Mouse (Mus musculus): ENCODE measurements around the gene Mto1. TPM values are rescaled to one million over a fixed set of nuclear protein-coding genes. Genes with fewer than 3 reads are reported as not detected.
A peak's percentile ranks its signal among the peaks of the same experiment; 100 is the strongest.

Gene Mto1
- polyA plus RNA-seq, 1 experiment from 2014 or later: 26.0 TPM

DNA sequence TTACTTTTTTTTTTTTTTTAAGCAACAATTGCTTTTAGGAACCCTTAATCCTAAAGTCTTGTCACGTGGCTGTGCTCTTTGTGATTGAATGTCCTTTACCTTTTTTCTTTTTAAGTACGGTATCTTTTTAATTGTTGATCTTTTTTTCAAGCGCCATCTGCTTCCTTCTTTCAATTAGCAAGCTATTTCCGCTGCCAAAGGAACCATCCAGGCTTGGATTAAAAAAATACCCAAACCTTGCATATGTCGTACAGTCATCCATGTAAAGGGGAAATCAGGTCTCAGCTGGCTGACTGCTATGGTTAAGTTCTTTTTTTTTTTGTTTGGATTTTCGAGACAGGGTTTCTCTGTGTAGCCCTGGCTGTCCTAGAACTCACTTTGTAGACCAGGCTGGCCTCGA is 45.2 kb downstream of the Mto1 start:
- H3K27me3 ChIP-seq (ENCODE audit: control insufficient read depth, insufficient read depth, low read length): no peaks in the 10 kb centered on the region
- ATAC-seq (ENCODE audit: insufficient read depth, low FRiP score): no peak
- H3K36me3 ChIP-seq (ENCODE audit: control insufficient read depth, insufficient read depth, low read length): no peaks in the 10 kb centered on the region
- H3K9ac ChIP-seq (ENCODE audit: low read length): no peak overlapping the region
- H3K9me3 ChIP-seq (replicated peaks; ENCODE audit: control insufficient read depth, low read length): no peaks in the 10 kb centered on the region
- H3K4me2 ChIP-seq (ENCODE audit: low read depth, low read length): no peak overlapping the region
- H3K4me1 ChIP-seq (ENCODE audit: control insufficient read depth, insufficient read depth, low read length): 0 out of 2 replicates have a peak, but pooled peaks cover 3% of the 10 kb centered on the region
- no peak overlapping the region for H3K4me3 ChIP-seq (replicated peaks; ENCODE audit: low read length)
- 83% methylated on average over 7 of the region's 7 CpGs for WGBS
- no peak overlapping the region for H3K27ac ChIP-seq (ENCODE audit: low read length)

- 0 out of 2 replicates have a peak, but pooled peaks cover 6% of the 10 kb centered on the region for H3K4me1 ChIP-seq (ENCODE audit: control insufficient read depth, insufficient read depth, low read length)
- no peaks in the 10 kb centered on the region for H3K36me3 ChIP-seq (ENCODE audit: control insufficient read depth, insufficient read depth, low read length)
- no peak overlapping the region for H3K4me2 ChIP-seq (ENCODE audit: low read depth, low read length)
- no peak for ATAC-seq (ENCODE audit: insufficient read depth, low FRiP score)
- H3K27me3 ChIP-seq (ENCODE audit: control insufficient read depth, insufficient read depth, low read length): no peaks in the 10 kb centered on the region
- H3K27ac ChIP-seq (ENCODE audit: low read length): no peak overlapping the region
- no peak overlapping the region for H3K9ac ChIP-seq (ENCODE audit: low read length)
- H3K9me3 ChIP-seq (replicated peaks; ENCODE audit: control insufficient read depth, low read length): no peaks in the 10 kb centered on the region
- H3K4me3 ChIP-seq (replicated peaks; ENCODE audit: low read length): no peak overlapping the region
- WGBS: 64% methylated on average over 3 of the region's 3 CpGs
Observed at GRCm38 (mm10) chr9:78500386-78500785, 52.4 kb downstream of the Mto1 start.

GRCm38 (mm10) chr9:78501284-78501683 is 53.3 kb downstream of the Mto1 start:
- Histone ChIP-seq H3K4me2 (ENCODE audit: low read depth, low read length) (no peak overlapping the region), H3K9me3 (replicated peaks; ENCODE audit: control insufficient read depth, low read length) (no peaks in the 10 kb centered on the region), H3K9ac (ENCODE audit: low read length) (no peak overlapping the region), H3K27me3 (ENCODE audit: control insufficient read depth, insufficient read depth, low read length) (no peaks in the 10 kb centered on the region), H3K4me1 (ENCODE audit: control insufficient read depth, insufficient read depth, low read length) (0 out of 2 replicates have a peak, but pooled peaks cover 6% of the 10 kb centered on the region), H3K4me3 (replicated peaks; ENCODE audit: low read length) (no peak overlapping the region), H3K36me3 (ENCODE audit: control insufficient read depth, insufficient read depth, low read length) (no peaks in the 10 kb centered on the region), H3K27ac (ENCODE audit: low read length) (no peak overlapping the region)
- no peak for ATAC-seq (ENCODE audit: insufficient read depth, low FRiP score)
- 89% methylated on average over 4 of the region's 4 CpGs for WGBS

DNA sequence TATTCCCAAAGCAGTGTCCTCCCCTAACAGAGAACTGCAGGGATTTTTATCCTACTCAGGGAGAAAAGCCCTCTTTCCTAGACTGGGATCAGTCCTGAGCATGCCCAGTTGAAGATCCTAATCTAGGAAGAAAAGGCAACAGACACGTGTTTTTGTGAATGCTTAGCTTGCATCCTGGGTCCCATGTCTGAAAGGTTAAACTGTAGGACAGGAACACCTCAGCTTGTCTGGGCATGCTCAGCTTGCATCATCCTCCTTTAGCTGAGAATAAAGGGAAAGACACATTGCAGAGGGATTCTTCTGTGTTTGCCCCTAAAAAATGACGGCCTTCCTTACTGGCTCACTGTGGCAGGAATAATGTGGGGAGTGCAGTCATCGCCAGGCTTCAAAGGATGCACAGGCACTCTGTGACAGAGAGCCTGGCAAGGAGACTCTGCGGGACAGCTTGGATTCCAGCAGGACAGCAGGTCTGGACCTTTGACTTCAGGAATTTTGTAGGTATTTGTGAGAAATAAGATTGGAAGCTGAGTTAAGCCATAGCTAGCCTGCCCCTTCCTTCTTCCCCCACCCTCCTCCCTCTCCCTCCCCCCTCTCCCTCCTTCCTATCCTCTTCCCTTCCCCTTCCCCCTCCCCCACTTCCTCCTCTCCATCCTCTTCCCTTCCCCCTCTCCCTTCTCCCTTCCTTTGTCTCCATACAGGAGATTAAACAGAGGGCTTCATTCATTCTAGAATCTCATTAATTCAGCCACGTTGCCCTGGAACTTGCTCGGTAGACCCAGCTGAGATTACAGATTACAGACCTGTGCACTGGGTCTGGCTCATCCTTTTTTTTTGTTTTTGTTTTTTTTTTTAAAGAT is 55.4 kb downstream of the Mto1 start:
- H3K27ac ChIP-seq (ENCODE audit: low read length): peak overlapping the region; percentile 57
- no peak for ATAC-seq (ENCODE audit: insufficient read depth, low FRiP score)

DNA sequence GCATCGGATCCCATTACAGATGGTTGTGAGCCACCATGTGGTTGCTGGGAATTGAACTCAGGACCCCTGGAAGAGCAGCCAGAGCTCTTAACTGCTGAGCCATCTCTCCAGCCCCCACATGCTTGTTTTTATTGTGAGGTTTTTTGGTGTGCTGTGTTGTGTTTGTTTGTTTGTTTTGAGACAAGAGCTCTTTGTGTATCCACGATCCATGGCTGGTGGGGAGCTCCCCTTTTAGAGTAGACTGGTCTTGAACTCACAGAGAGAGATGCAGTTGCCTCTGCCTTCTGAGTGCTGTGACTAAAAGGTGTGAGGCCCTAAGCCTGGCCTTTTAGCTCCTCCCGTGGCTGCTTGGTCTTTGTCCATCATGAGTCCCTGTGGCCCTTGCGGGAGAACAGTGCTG is 56.1 kb downstream of the Mto1 start:
- H3K4me2 ChIP-seq (ENCODE audit: low read depth, low read length): no peak overlapping the region
- no peak overlapping the region for H3K4me3 ChIP-seq (replicated peaks; ENCODE audit: low read length)
- H3K9ac ChIP-seq (ENCODE audit: low read length): no peak overlapping the region
- no peak for ATAC-seq (ENCODE audit: insufficient read depth, low FRiP score)
- H3K27ac ChIP-seq (ENCODE audit: low read length): no peak overlapping the region
- H3K9me3 ChIP-seq (replicated peaks; ENCODE audit: control insufficient read depth, low read length): no peaks in the 10 kb centered on the region
- H3K27me3 ChIP-seq (ENCODE audit: control insufficient read depth, insufficient read depth, low read length): no peaks in the 10 kb centered on the region
- 68% methylated on average over 4 of the region's 4 CpGs for WGBS
- no peaks in the 10 kb centered on the region for H3K36me3 ChIP-seq (ENCODE audit: control insufficient read depth, insufficient read depth, low read length)
- 0 out of 2 replicates have a peak, but pooled peaks cover 6% of the 10 kb centered on the region for H3K4me1 ChIP-seq (ENCODE audit: control insufficient read depth, insufficient read depth, low read length)

More for the DNA sequence above, 55.4 kb downstream of the Mto1 start:
- Histone ChIP-seq H3K9ac (ENCODE audit: low read length) (peak overlapping the region; percentile 21; the same call in 1 of the 2 replicates), H3K9me3 (replicated peaks; ENCODE audit: control insufficient read depth, low read length) (no peaks in the 10 kb centered on the region), H3K36me3 (ENCODE audit: control insufficient read depth, insufficient read depth, low read length) (no peaks in the 10 kb centered on the region), H3K4me1 (ENCODE audit: control insufficient read depth, insufficient read depth, low read length) (0 out of 2 replicates have a peak, but pooled peaks cover 6% of the 10 kb centered on the region), H3K27me3 (ENCODE audit: control insufficient read depth, insufficient read depth, low read length) (no peaks in the 10 kb centered on the region), H3K4me3 (replicated peaks; ENCODE audit: low read length) (no peak overlapping the region), H3K4me2 (ENCODE audit: low read depth, low read length) (0 out of 2 replicates have a peak overlapping the region, but pooled peaks have one; percentile 20)
- WGBS: 20% methylated on average over 6 of the region's 6 CpGs

- 0 out of 2 replicates have a peak, but pooled peaks cover 6% of the 10 kb centered on the region for H3K4me1 ChIP-seq (ENCODE audit: control insufficient read depth, insufficient read depth, low read length)
- no peaks in the 10 kb centered on the region for H3K27me3 ChIP-seq (ENCODE audit: control insufficient read depth, insufficient read depth, low read length)
- no peaks in the 10 kb centered on the region for H3K36me3 ChIP-seq (ENCODE audit: control insufficient read depth, insufficient read depth, low read length)
- H3K4me2 ChIP-seq (ENCODE audit: low read depth, low read length): no peak overlapping the region
- no peak for ATAC-seq (ENCODE audit: insufficient read depth, low FRiP score)
- H3K4me3 ChIP-seq (replicated peaks; ENCODE audit: low read length): no peak overlapping the region
- no peak overlapping the region for H3K27ac ChIP-seq (ENCODE audit: low read length)
- 67% methylated on average over 3 of the region's 3 CpGs for WGBS
- no peaks in the 10 kb centered on the region for H3K9me3 ChIP-seq (replicated peaks; ENCODE audit: control insufficient read depth, low read length)
- no peak overlapping the region for H3K9ac ChIP-seq (ENCODE audit: low read length)
Observed at GRCm38 (mm10) chr9:78504679-78505078, 56.7 kb downstream of the Mto1 start.

- Histone ChIP-seq H3K27ac (ENCODE audit: low read length) (no peak overlapping the region), H3K4me2 (ENCODE audit: low read depth, low read length) (no peak overlapping the region), H3K4me3 (replicated peaks; ENCODE audit: low read length) (no peak overlapping the region), H3K9ac (ENCODE audit: low read length) (no peak overlapping the region), H3K4me1 (ENCODE audit: control insufficient read depth, insufficient read depth, low read length) (0 out of 2 replicates have a peak, but pooled peaks cover 6% of the 10 kb centered on the region), H3K9me3 (replicated peaks; ENCODE audit: control insufficient read depth, low read length) (no peaks in the 10 kb centered on the region), H3K27me3 (ENCODE audit: control insufficient read depth, insufficient read depth, low read length) (no peaks in the 10 kb centered on the region), H3K36me3 (ENCODE audit: control insufficient read depth, insufficient read depth, low read length) (no peaks in the 10 kb centered on the region)
- 88% methylated on average over 6 of the region's 6 CpGs for WGBS
- no peak for ATAC-seq (ENCODE audit: insufficient read depth, low FRiP score)
Observed at GRCm38 (mm10) chr9:78505223-78505622, 57.2 kb downstream of the Mto1 start.

GRCm38 (mm10) chr9:78506002-78506721 is 58.2 kb downstream of the Mto1 start:
- Histone ChIP-seq H3K9ac (ENCODE audit: low read length) (no peak overlapping the region), H3K4me3 (replicated peaks; ENCODE audit: low read length) (no peak overlapping the region), H3K4me2 (ENCODE audit: low read depth, low read length) (no peak overlapping the region), H3K27ac (ENCODE audit: low read length) (no peak overlapping the region), H3K27me3 (ENCODE audit: control insufficient read depth, insufficient read depth, low read length) (no peaks in the 10 kb centered on the region), H3K4me1 (ENCODE audit: control insufficient read depth, insufficient read depth, low read length) (0 out of 2 replicates have a peak, but pooled peaks cover 6% of the 10 kb centered on the region), H3K36me3 (ENCODE audit: control insufficient read depth, insufficient read depth, low read length) (no peaks in the 10 kb centered on the region), H3K9me3 (replicated peaks; ENCODE audit: control insufficient read depth, low read length) (no peaks in the 10 kb centered on the region)
- ATAC-seq (ENCODE audit: insufficient read depth, low FRiP score): no peak
- 29% methylated on average over 11 of the region's 11 CpGs for WGBS

GRCm38 (mm10) chr9:78506722-78507077 is 58.7 kb downstream of the Mto1 start:
- 68% methylated on average over 7 of the region's 7 CpGs for WGBS
- H3K4me2 ChIP-seq (ENCODE audit: low read depth, low read length): no peak overlapping the region
- H3K27ac ChIP-seq (ENCODE audit: low read length): no peak overlapping the region
- no peaks in the 10 kb centered on the region for H3K36me3 ChIP-seq (ENCODE audit: control insufficient read depth, insufficient read depth, low read length)
- no peaks in the 10 kb centered on the region for H3K27me3 ChIP-seq (ENCODE audit: control insufficient read depth, insufficient read depth, low read length)
- H3K9ac ChIP-seq (ENCODE audit: low read length): no peak overlapping the region
- no peak overlapping the region for H3K4me3 ChIP-seq (replicated peaks; ENCODE audit: low read length)
- ATAC-seq (ENCODE audit: insufficient read depth, low FRiP score): no peak
- H3K4me1 ChIP-seq (ENCODE audit: control insufficient read depth, insufficient read depth, low read length): 0 out of 2 replicates have a peak, but pooled peaks cover 6% of the 10 kb centered on the region
- 0 out of 2 replicates have a peak, but pooled peaks cover 2% of the 10 kb centered on the region for H3K9me3 ChIP-seq (replicated peaks; ENCODE audit: control insufficient read depth, low read length)

Data from stomach, embryonic 16.5 days (tissue).